ENCODE assay signal across 8 mouse cellular contexts in genomic region chr10:117375841-117376579, GRCm38 (mm10). TPM values are rescaled to one million over a fixed set of nuclear protein-coding genes. Genes with fewer than 3 reads are reported as not detected.
A peak's percentile ranks its signal among the peaks of the same experiment; 100 is the strongest.
DNase-seq lines count a peak whose midpoint lies in the region; ATAC-seq and TF ChIP-seq lines count a peak whose summit lies in the region.

No protein-coding gene starts in this region.

- no peak for TF ChIP-seq POLR2A in brain, embryonic 14.5 days (IDR thresholded peaks at IDR 0.05; ENCODE audit: borderline replicate concordance, extremely low read depth, insufficient read depth, insufficient read length, poor library complexity, severe bottlenecking)

- TF ChIP-seq CTCF in brain, embryonic 14.5 days (IDR thresholded peaks at IDR 0.05; ENCODE audit: borderline replicate concordance, extremely low read depth, insufficient read depth, insufficient read length): no peak

- peak overlapping the region; percentile 96 for H3K27ac ChIP-seq in heart, embryonic 15.5 days
- H3K27ac ChIP-seq in liver, embryonic 15.5 days (replicated peaks): peak overlapping the region; percentile 83
- peak overlapping the region; percentile 92 for H3K27ac ChIP-seq in stomach, embryonic 15.5 days

- peak overlapping the region; percentile 100 for H3K9ac ChIP-seq in heart, embryonic 15.5 days
- H3K9ac ChIP-seq in liver, embryonic 15.5 days: peak overlapping the region; percentile 97
- H3K9ac ChIP-seq in stomach, embryonic 15.5 days: peak overlapping the region; percentile 97

- H3K4me1 ChIP-seq in heart, embryonic 15.5 days (replicated peaks): peaks cover 12% of the 10 kb centered on the region
- H3K4me1 ChIP-seq in liver, embryonic 15.5 days (replicated peaks): peaks cover 33% of the 10 kb centered on the region
- H3K4me1 ChIP-seq in stomach, embryonic 15.5 days: no peaks in the 10 kb centered on the region

- H3K9me3 ChIP-seq in heart, embryonic 15.5 days (replicated peaks): no peaks in the 10 kb centered on the region
- H3K9me3 ChIP-seq in liver, embryonic 15.5 days (replicated peaks): no peaks in the 10 kb centered on the region
- H3K9me3 ChIP-seq in stomach, embryonic 15.5 days: no peaks in the 10 kb centered on the region

- WGBS in heart, embryonic 15.5 days: under 1% methylated on average over 74 of the region's 74 CpGs
- under 1% methylated on average over 64 of the region's 74 CpGs for WGBS in liver, embryonic 15.5 days (ENCODE audit: insufficient replicate concordance)
- WGBS in stomach, embryonic 15.5 days: under 1% methylated on average over 63 of the region's 74 CpGs

- DNase-seq in CD8-positive naive resting alpha-beta T cell, adult 2 months (ENCODE audit: low read depth in 2 of 2, low spot score in 2 of 2): peak; percentile 20 to 34
- peak; percentile 69 for DNase-seq in brain, embryonic 14.5 days (ENCODE audit: low read depth)
- DNase-seq in kidney, postnatal 14 days: peak; percentile 62
- DNase-seq in neural tube, embryonic 10.5 days (ENCODE audit: extremely low spot score, low spot score): peak; percentile 73

- no peaks in the 10 kb centered on the region for H3K27me3 ChIP-seq in heart, embryonic 15.5 days
- no peaks in the 10 kb centered on the region for H3K27me3 ChIP-seq in liver, embryonic 15.5 days
- no peaks in the 10 kb centered on the region for H3K27me3 ChIP-seq in stomach, embryonic 15.5 days (replicated peaks)

- peak overlapping the region; percentile 98 for H3K4me3 ChIP-seq in heart, embryonic 15.5 days
- peak overlapping the region; percentile 99 for H3K4me3 ChIP-seq in liver, embryonic 15.5 days (replicated peaks)
- H3K4me3 ChIP-seq in stomach, embryonic 15.5 days (replicated peaks): peak overlapping the region; percentile 95

- ATAC-seq in erythroid progenitor cell, adult 5-6 weeks (replicated peaks; ENCODE audit: low FRiP score, poor library complexity, severe bottlenecking): peak; percentile 52
- peak; percentile 78 for ATAC-seq in heart, embryonic 15.5 days (replicated peaks; ENCODE audit: insufficient number of reproducible peaks, insufficient read depth, low FRiP score, low read depth)
- peak; percentile 78 for ATAC-seq in liver, embryonic 15.5 days (ENCODE audit: insufficient read depth)
- peak; percentile 66 for ATAC-seq in stomach, embryonic 15.5 days (ENCODE audit: insufficient read depth, low FRiP score, low read depth)

- H3K36me3 ChIP-seq in heart, embryonic 15.5 days: no peaks in the 10 kb centered on the region
- H3K36me3 ChIP-seq in liver, embryonic 15.5 days (replicated peaks): no peaks in the 10 kb centered on the region
- H3K36me3 ChIP-seq in stomach, embryonic 15.5 days: no peaks in the 10 kb centered on the region

- peak overlapping the region; percentile 76 for H3K4me2 ChIP-seq in heart, embryonic 15.5 days
- peak overlapping the region; percentile 87 for H3K4me2 ChIP-seq in liver, embryonic 15.5 days
- H3K4me2 ChIP-seq in stomach, embryonic 15.5 days: peak overlapping the region; percentile 62

RNA-seq across cellular contexts. Expression of gene Cpsf6, which starts 3.8 kb away (rescaled TPM):
- 149 and 198 TPM in 2 replicates for polyA plus RNA-seq in brain, embryonic 14.5 days (2012; rRNA removed)
- total RNA-seq in erythroid progenitor cell, adult 5-6 weeks (2015; ENCODE audit: low replicate concordance): 60.5 and 79.2 TPM in 2 replicates
- total RNA-seq in erythroid progenitor cell, adult 5-6 weeks (2017; ENCODE audit: low replicate concordance): 83.6 and 119 TPM in 2 replicates
- polyA plus RNA-seq in heart, embryonic 15.5 days (2015; fragmentation: Nextera tagmentation; extraction: Ambion mirVana): 78.5 and 85.9 TPM in 2 replicates
- 50.2 and 51.3 TPM in 2 replicates for polyA plus RNA-seq in liver, embryonic 15.5 days (2015; fragmentation: Nextera tagmentation; extraction: Ambion mirVana)
- polyA plus RNA-seq in stomach, embryonic 15.5 days (2015; fragmentation: Nextera tagmentation; extraction: Ambion mirVana): 117 and 129 TPM in 2 replicates

Comparison
In these comparisons a context has a peak if more than half of its experiments do, and no peak if none do; other contexts are left out.
1. Peak in every context shown above with its lines: DNase-seq, ATAC-seq, H3K4me3 ChIP-seq and H3K27ac ChIP-seq.